Mouse (Mus musculus): ENCODE measurements around the gene Apcs. TPM values are rescaled to one million over a fixed set of nuclear protein-coding genes. Genes with fewer than 3 reads are reported as not detected.

Apcs gene
- total RNA-seq (2012; rRNA removed) (1.8 and 2.9 TPM in 2 replicates), total RNA-seq (2014; rRNA removed) (4.7 and 5.7 TPM in 2 replicates), polyA plus RNA-seq (2012; ENCODE audit: insufficient read length, low read depth) (3.2 and 3.4 TPM in 2 replicates)

- H3K79me2 ChIP-seq (replicated peaks; ENCODE audit: control insufficient read depth, extremely low read depth, insufficient read depth, poor library complexity, severe bottlenecking): no peaks in the 10 kb centered on the region
- DNase-seq (ENCODE audit: extremely low read depth): peak; percentile 40
- peak; percentile 6; the same call in 1 of the 2 replicates for TF ChIP-seq USF1 (IDR thresholded peaks at IDR 0.05; ENCODE audit: low read depth, low read length)
- no peak for TF ChIP-seq BHLHE40 (IDR thresholded peaks at IDR 0.05; ENCODE audit: low read depth, low read length)
- TF ChIP-seq MYC (IDR thresholded peaks at IDR 0.05; ENCODE audit: low read depth, low read length): 0 out of 2 replicates have a peak, but pooled peaks have one; percentile 17
- peak within 1 kb of the TSS; percentile 68 for H3K4me2 ChIP-seq (ENCODE audit: insufficient read depth, low read depth, poor library complexity, severe bottlenecking)
- no peaks in the 10 kb centered on the region for H3K9me3 ChIP-seq (replicated peaks; ENCODE audit: low read length)
- H3K27me3 ChIP-seq (replicated peaks): no peaks in the 10 kb centered on the region
- no peak within 1 kb of the TSS for H3K4me3 ChIP-seq (replicated peaks in 1 of 3; ENCODE audit: low read depth in 2 of 3, low read length in 2 of 3, poor library complexity in 1 of 3)
- dilution Hi-C loops (cut with MboI; ENCODE audit: extremely low pct_ligation_motif_present, extremely low pct_unique_long_range_greater_than_20kb, low sequenced_read_pairs): no loop called here
- in situ Hi-C loops (cut with MboI; ENCODE audit: low pct_ligation_motif_present, low pct_unique_long_range_greater_than_20kb, low sequenced_read_pairs): no loop called here
- peak within 1 kb of the TSS; percentile 79 for H3K27ac ChIP-seq (ENCODE audit: insufficient read depth, low read depth)
- H3K4me1 ChIP-seq (ENCODE audit: control insufficient read depth in 1 of 2, insufficient read depth in 2 of 2): peaks cover 5 to 27% of the 10 kb centered on the region in 2 experiments; a peak in 3 of 4 replicates
- H3K36me3 ChIP-seq (replicated peaks in 1 of 2; ENCODE audit: control insufficient read depth in 1 of 2, insufficient read depth in 1 of 2, low read length in 1 of 2): no peaks in the 10 kb centered on the region
- peak within 1 kb of the TSS; percentile 68 for H3K9ac ChIP-seq (ENCODE audit: insufficient read depth, low read depth)
These were observed at the start of gene Apcs for GRCm38 (mm10) chr1:172894777-172895357. TSS of gene Apcs (minus strand) at chr1:172895041.

- dilution Hi-C loops (cut with MboI; ENCODE audit: extremely low pct_ligation_motif_present, extremely low pct_unique_long_range_greater_than_20kb, low sequenced_read_pairs): no loop called here
These were observed 37.4 kb upstream of the Apcs start for GRCm38 (mm10) chr1:172932197-172932596.

GRCm38 (mm10) chr1:172918450-172918849 is 23.6 kb upstream of the Apcs start:
- in situ Hi-C loops (cut with MboI; ENCODE audit: low pct_ligation_motif_present, low pct_unique_long_range_greater_than_20kb, low sequenced_read_pairs) (no loop called here), dilution Hi-C loops (cut with MboI; ENCODE audit: extremely low pct_ligation_motif_present, extremely low pct_unique_long_range_greater_than_20kb, low sequenced_read_pairs) (no loop called here)
- Histone ChIP-seq H3K4me1 (ENCODE audit: control insufficient read depth in 1 of 2, insufficient read depth in 2 of 2) (peaks cover 12 to 51% of the 10 kb centered on the region in 2 experiments), H3K9me3 (replicated peaks; ENCODE audit: low read length) (no peaks in the 10 kb centered on the region), H3K4me2 (ENCODE audit: insufficient read depth, low read depth, poor library complexity, severe bottlenecking) (peak overlapping the region; percentile 31; the same call in 1 of the 2 replicates), H3K4me3 (replicated peaks in 1 of 3; ENCODE audit: low read depth in 2 of 3, low read length in 2 of 3, poor library complexity in 1 of 3) (no peak overlapping the region), H3K27me3 (replicated peaks) (no peaks in the 10 kb centered on the region), H3K9ac (ENCODE audit: insufficient read depth, low read depth) (no peak overlapping the region; the same call in 1 of the 2 replicates), H3K36me3 (replicated peaks in 1 of 2; ENCODE audit: control insufficient read depth in 1 of 2, insufficient read depth in 1 of 2, low read length in 1 of 2) (no peaks in the 10 kb centered on the region), H3K27ac (ENCODE audit: insufficient read depth, low read depth) (no peak overlapping the region), H3K79me2 (replicated peaks; ENCODE audit: control insufficient read depth, extremely low read depth, insufficient read depth, poor library complexity, severe bottlenecking) (no peaks in the 10 kb centered on the region)
- peak; percentile 43 for DNase-seq (ENCODE audit: extremely low read depth)
- TF ChIP-seq E2F4 (IDR thresholded peaks at IDR 0.05; ENCODE audit: insufficient replicate concordance, low read depth, low read length): 0 out of 2 replicates have a peak, but pooled peaks have one; percentile 33
- no peak for TF ChIP-seq ZKSCAN1 (IDR thresholded peaks at IDR 0.05; ENCODE audit: borderline replicate concordance, low read depth, low read length)
- TF ChIP-seq MXI1 (IDR thresholded peaks at IDR 0.05; ENCODE audit: low read depth, low read length): no peak
- peak; percentile 33 for TF ChIP-seq SMC3 (IDR thresholded peaks at IDR 0.05; ENCODE audit: low read depth, low read length)
- TF ChIP-seq MEF2A (IDR thresholded peaks at IDR 0.05; ENCODE audit: borderline replicate concordance, low read depth, low read length): peak; percentile 92
- peak; percentile 74 for TF ChIP-seq IRF4 (IDR thresholded peaks at IDR 0.05; ENCODE audit: low read depth, low read length)
- TF ChIP-seq RAD21 (IDR thresholded peaks at IDR 0.05; ENCODE audit: low read depth, low read length): peak; percentile 41
- TF ChIP-seq TBP (conservative IDR thresholded peaks at IDR 0.05; ENCODE audit: low read depth, low read length): no peak
- no peak for TF ChIP-seq USF1 (IDR thresholded peaks at IDR 0.05; ENCODE audit: low read depth, low read length)
- TF ChIP-seq MAX (IDR thresholded peaks at IDR 0.05; ENCODE audit: low read length): peak; percentile 67; the same call in 1 of the 2 replicates
- no peak for TF ChIP-seq PAX5 (IDR thresholded peaks at IDR 0.05; ENCODE audit: low read length)
- peak; percentile 35; the same call in 1 of the 2 replicates for TF ChIP-seq HCFC1 (IDR thresholded peaks at IDR 0.05; ENCODE audit: low read depth, low read length)
- no peak for TF ChIP-seq CHD2 (IDR thresholded peaks at IDR 0.05; ENCODE audit: low read length)
- no peak for TF ChIP-seq NRF1 (IDR thresholded peaks at IDR 0.05; ENCODE audit: low read depth, low read length)
- TF ChIP-seq ETS1 (conservative IDR thresholded peaks at IDR 0.05; ENCODE audit: low read depth, low read length): peak; percentile 55
- TF ChIP-seq BHLHE40 (IDR thresholded peaks at IDR 0.05; ENCODE audit: low read depth, low read length): peak; percentile 40; the same call in 1 of the 2 replicates
- TF ChIP-seq CTCF (conservative IDR thresholded peaks at IDR 0.05 in 1 of 2, IDR thresholded peaks at IDR 0.05 in 1 of 2; ENCODE audit: low read depth in 2 of 2, low read length in 2 of 2): peak in 1 of 2 experiments; percentile 21; a peak in 1 of 4 replicates
- TF ChIP-seq ELF1 (IDR thresholded peaks at IDR 0.05; ENCODE audit: low read depth, low read length): peak; percentile 46; the same call in 1 of the 2 replicates

More at GRCm38 (mm10) chr1:172932197-172932596, 37.4 kb upstream of the Apcs start:
- Histone ChIP-seq H3K79me2 (replicated peaks; ENCODE audit: control insufficient read depth, extremely low read depth, insufficient read depth, poor library complexity, severe bottlenecking) (no peaks in the 10 kb centered on the region), H3K9me3 (replicated peaks; ENCODE audit: low read length) (no peaks in the 10 kb centered on the region), H3K27ac (ENCODE audit: insufficient read depth, low read depth) (no peak overlapping the region), H3K4me1 (ENCODE audit: control insufficient read depth in 1 of 2, insufficient read depth in 2 of 2) (no peaks in the 10 kb centered on the region), H3K9ac (ENCODE audit: insufficient read depth, low read depth) (no peak overlapping the region), H3K4me2 (ENCODE audit: insufficient read depth, low read depth, poor library complexity, severe bottlenecking) (no peak overlapping the region), H3K4me3 (replicated peaks in 1 of 3; ENCODE audit: low read depth in 2 of 3, low read length in 2 of 3, poor library complexity in 1 of 3) (no peak overlapping the region), H3K27me3 (replicated peaks) (no peaks in the 10 kb centered on the region), H3K36me3 (replicated peaks in 1 of 2; ENCODE audit: control insufficient read depth in 1 of 2, insufficient read depth in 1 of 2, low read length in 1 of 2) (no peaks in the 10 kb centered on the region)
- DNase-seq (ENCODE audit: extremely low read depth): no peak
- TF ChIP-seq GABPA (IDR thresholded peaks at IDR 0.05; ENCODE audit: insufficient replicate concordance, low read depth, low read length) (no peak), KAT2A (IDR thresholded peaks at IDR 0.05; ENCODE audit: insufficient replicate concordance, low read length) (no peak), E2F4 (IDR thresholded peaks at IDR 0.05; ENCODE audit: insufficient replicate concordance, low read depth, low read length) (no peak), ZKSCAN1 (IDR thresholded peaks at IDR 0.05; ENCODE audit: borderline replicate concordance, low read depth, low read length) (no peak), USF2 (conservative IDR thresholded peaks at IDR 0.05; ENCODE audit: low read depth, low read length) (no peak), BHLHE40 (IDR thresholded peaks at IDR 0.05; ENCODE audit: low read depth, low read length) (no peak), MEF2A (IDR thresholded peaks at IDR 0.05; ENCODE audit: borderline replicate concordance, low read depth, low read length) (no peak), EP300 (IDR thresholded peaks at IDR 0.05; ENCODE audit: low read length) (no peak), POLR2A (IDR thresholded peaks at IDR 0.05; ENCODE audit: low read depth, low read length) (no peak), ZNF384 (IDR thresholded peaks at IDR 0.05; ENCODE audit: low read depth, low read length) (no peak), USF1 (IDR thresholded peaks at IDR 0.05; ENCODE audit: low read depth, low read length) (no peak), ZC3H11A (IDR thresholded peaks at IDR 0.05; ENCODE audit: low read depth, low read length) (no peak)
- in situ Hi-C loops (cut with MboI; ENCODE audit: low pct_ligation_motif_present, low pct_unique_long_range_greater_than_20kb, low sequenced_read_pairs): no loop called here
